Mouse (Mus musculus) small intestine, adult 2 months (tissue): ENCODE data around the gene Rlbp1. TPM values are rescaled to one million over a fixed set of nuclear protein-coding genes. Genes with fewer than 3 reads are reported as not detected.
A peak's percentile ranks its signal among the peaks of the same experiment; 100 is the strongest.

Experiments used
- H3K27ac ChIP-seq: fragments of 200-500 bp; 2 replicates; pipeline ENCODE4 v1.5.1; 2012; ENCODE audit warnings: low read depth, low read length, control low read depth, inconsistent platforms; ENCODE audit not compliant: insufficient read depth
- H3K27me3 ChIP-seq: fragments of 200-500 bp; 2 replicates; pipeline ENCODE4 v1.6.1; 2012; ENCODE audit warnings: mild to moderate bottlenecking, moderate library complexity, low read length, inconsistent platforms; ENCODE audit not compliant: control insufficient read depth, insufficient read depth
- H3K36me3 ChIP-seq: fragments of 200-500 bp; 2 replicates; pipeline ENCODE4 v1.6.1; 2012; ENCODE audit warnings: mild to moderate bottlenecking, low read length, control low read depth, inconsistent platforms; ENCODE audit not compliant: control insufficient read depth, insufficient read depth
- H3K4me1 ChIP-seq: fragments of 200-500 bp; 2 replicates; pipeline ENCODE4 v1.6.1; 2012; ENCODE audit warnings: low read length, inconsistent platforms, mixed read lengths; ENCODE audit not compliant: control insufficient read depth, insufficient read depth, insufficient read length
- H3K4me3 ChIP-seq: fragments of 200-500 bp; 2 replicates; pipeline ENCODE4 v1.5.1; 2012; ENCODE audit warnings: low read depth, mild to moderate bottlenecking, control low read depth, inconsistent platforms, low read length, moderate library complexity
- CTCF ChIP-seq: fragments of 200-500 bp; IDR thresholded peaks from 2 replicates; pipeline ENCODE4 v1.5.1; 2012; ENCODE audit warnings: low read depth, mild to moderate bottlenecking, control low read depth, inconsistent platforms, low read length, moderate library complexity, mixed read lengths; ENCODE audit not compliant: insufficient replicate concordance, insufficient read length; ENCODE audit errors: extremely low read depth
- POLR2A ChIP-seq: fragments of 200-500 bp; IDR thresholded peaks from 2 replicates; pipeline ENCODE4 v1.6.1; 2012; ENCODE audit warnings: low read depth, mild to moderate bottlenecking, control low read depth, inconsistent platforms, low read length, moderate library complexity
- WGBS: fragments of 180-500 bp; shearing (Covaris S2); methylation state at CpG from one replicate; pipeline ENCODE4 v1.1.7; 2018; 5-methylcytosine and 5-hydroxymethylcytosine counted together
- polyA plus RNA-seq: library from polyadenylated mRNA; depleted of rRNA; stranded (reverse); fragments of >200 nt; gene quantifications from 2 replicates; pipeline ENCODE4 v1.2.3, GENCODE M21; 2012

The Rlbp1 gene
- polyA plus RNA-seq, 1 experiment = not detected

DNA sequence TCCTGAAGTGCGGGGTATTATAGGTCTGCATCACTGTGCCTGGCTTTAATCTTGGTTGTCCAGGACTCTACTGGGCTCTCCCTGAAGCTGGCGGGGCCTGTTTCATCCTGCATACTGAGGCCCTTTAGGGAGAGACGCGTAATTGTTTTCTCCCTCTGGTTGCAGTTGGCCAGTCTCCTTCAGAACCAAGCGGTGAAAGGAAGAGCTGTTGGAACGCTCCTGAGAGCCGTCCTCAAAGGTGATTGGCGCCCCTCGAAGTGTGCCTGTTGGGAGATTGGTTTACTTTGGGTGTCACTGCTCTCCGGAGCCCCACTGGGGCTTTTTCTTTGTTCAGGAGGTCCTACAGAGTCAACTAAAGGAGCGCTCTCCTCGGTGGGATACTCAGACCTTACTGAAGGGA, 12.1 kb upstream of the Rlbp1 start:
- no peak overlapping the region for H3K27ac ChIP-seq
- no peaks in the 10 kb centered on the region for H3K36me3 ChIP-seq
- H3K4me3 ChIP-seq = no peak overlapping the region
- 83% methylated on average over 12 of the region's 12 CpGs for WGBS
- no peaks in the 10 kb centered on the region for H3K27me3 ChIP-seq
- no peak for TF ChIP-seq CTCF
- no peak for TF ChIP-seq POLR2A
- no peaks in the 10 kb centered on the region for H3K4me1 ChIP-seq

DNA sequence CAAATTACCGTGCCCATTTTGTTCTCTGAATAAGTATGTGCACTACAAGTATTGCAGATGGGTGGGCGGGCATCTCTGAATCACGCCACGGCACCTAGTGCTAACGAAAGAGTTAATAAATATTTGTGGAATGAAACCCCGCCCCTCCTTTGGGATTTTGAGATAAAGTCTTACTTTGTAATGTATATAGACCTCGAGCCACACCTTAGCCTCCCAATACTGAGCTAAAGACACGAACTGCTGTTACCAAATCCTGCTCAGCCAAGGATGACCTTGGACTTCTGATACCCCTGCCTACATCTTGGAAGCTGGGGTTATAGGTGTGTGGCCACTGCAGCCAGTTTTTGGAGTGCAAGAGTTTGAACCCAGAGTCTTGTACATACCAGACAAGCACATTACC, 11.6 kb upstream of the Rlbp1 start:
- H3K4me1 ChIP-seq = no peaks in the 10 kb centered on the region
- no peak overlapping the region for H3K4me3 ChIP-seq
- H3K36me3 ChIP-seq = no peaks in the 10 kb centered on the region
- no peak for TF ChIP-seq CTCF
- TF ChIP-seq POLR2A = no peak
- H3K27ac ChIP-seq = no peak overlapping the region
- H3K27me3 ChIP-seq = no peaks in the 10 kb centered on the region
- 49% methylated on average over 8 of the region's 8 CpGs for WGBS

DNA sequence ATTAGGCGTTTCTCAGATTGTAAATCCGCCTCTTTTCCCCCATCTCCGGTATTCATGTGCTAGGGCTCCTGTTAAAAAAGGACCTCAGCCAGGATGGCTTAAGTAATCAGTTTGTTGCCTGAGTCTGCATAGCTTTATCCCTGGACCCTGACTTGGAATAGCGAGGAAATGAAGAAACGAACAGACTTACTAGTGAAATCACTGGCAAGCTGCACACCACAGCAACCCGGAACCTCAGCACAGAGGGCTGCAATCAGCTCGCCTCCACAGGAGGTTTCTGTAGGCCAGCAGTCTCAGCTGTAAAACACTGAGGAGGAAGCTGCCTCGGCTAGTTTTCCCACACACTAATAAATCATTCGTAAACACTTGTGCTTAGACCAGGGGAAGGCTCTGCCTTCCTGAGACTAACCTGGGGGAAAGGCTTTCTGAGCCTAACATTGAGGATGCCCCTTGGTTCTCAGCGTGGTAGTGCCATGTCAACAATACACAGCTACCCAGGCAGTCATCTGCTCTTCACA, 10.7 kb upstream of the Rlbp1 start:
- TF ChIP-seq POLR2A (no peak), CTCF (no peak)
- H3K27ac ChIP-seq = no peak overlapping the region
- no peaks in the 10 kb centered on the region for H3K36me3 ChIP-seq
- WGBS = 77% methylated on average over 10 of the region's 10 CpGs
- no peak overlapping the region for H3K4me3 ChIP-seq
- 0 out of 2 replicates have a peak, but pooled peaks cover 2% of the 10 kb centered on the region for H3K4me1 ChIP-seq
- no peaks in the 10 kb centered on the region for H3K27me3 ChIP-seq

DNA sequence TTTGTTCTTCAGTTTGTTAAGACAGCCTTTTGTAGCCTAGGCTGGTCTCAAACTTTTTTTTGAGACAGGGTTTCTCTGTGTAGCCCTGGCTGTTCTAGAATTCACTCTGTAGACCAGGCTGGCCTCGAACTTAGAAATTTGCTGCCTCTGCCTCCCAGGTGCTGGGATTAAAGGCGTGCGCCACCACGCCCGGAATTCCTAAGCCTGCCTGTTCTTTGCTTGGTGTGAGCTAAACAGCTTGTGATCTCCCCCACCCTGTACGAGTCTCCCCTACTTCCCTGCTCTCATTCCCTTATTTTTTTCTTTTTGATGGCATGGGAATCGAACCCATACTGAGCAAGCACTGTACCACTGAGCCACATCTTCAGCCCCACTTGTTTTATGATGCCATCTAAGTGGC, 8.3 kb upstream of the Rlbp1 start:
- no peaks in the 10 kb centered on the region for H3K27me3 ChIP-seq
- peaks cover 4% of the 10 kb centered on the region; the same call in 1 of the 2 replicates for H3K4me1 ChIP-seq
- WGBS = 70% methylated on average over 7 of the region's 7 CpGs
- no peak overlapping the region for H3K4me3 ChIP-seq
- no peak overlapping the region for H3K27ac ChIP-seq
- TF ChIP-seq POLR2A = no peak
- no peaks in the 10 kb centered on the region for H3K36me3 ChIP-seq

DNA sequence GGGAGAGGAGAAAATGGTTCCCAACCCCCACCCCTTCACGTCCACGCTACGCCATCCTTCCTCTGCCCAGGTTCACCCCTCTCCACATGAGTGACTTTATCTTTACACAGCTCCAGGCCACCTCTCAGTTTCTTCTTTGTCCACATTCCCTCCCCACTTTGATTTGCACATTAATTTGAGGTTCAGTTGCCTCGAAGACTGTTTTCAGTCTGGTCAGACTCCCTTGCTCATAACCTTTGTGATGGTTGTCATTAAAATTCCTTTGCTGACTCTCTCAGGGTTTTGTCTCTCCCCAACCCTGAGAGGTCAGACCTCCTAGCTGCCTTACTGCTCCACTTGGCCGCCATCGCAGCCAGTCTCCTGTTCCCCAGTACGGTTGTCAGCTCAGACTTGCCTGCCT, 7.8 kb upstream of the Rlbp1 start:
- H3K27ac ChIP-seq = no peak overlapping the region
- TF ChIP-seq CTCF (no peak), POLR2A (no peak)
- WGBS = 88% methylated on average over 7 of the region's 7 CpGs

DNA sequence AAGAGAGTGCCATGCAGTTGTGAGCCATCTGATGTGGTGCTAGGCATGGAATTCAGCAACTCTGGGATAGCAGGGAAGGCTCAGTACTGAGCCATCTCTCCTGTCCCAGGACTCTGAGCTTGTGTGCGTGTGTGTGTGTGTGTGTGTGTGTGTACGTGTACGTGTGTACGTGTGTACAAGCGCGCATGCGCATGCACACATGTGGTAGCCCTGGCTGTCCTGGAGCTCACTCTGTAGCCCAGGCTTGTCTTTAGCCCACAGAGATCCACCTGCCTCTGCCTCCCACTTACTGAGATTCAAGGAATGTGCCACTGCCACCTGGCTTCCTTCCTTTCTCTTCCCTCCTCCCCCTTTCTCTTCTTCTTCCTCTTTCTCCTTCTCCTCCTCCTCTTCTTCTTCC, 7.1 kb upstream of the Rlbp1 start:
- WGBS = 96% methylated on average over 7 of the region's 7 CpGs
- Histone ChIP-seq H3K4me1 (peaks cover 4% of the 10 kb centered on the region; the same call in 1 of the 2 replicates), H3K4me3 (no peak overlapping the region), H3K27ac (no peak overlapping the region), H3K36me3 (no peaks in the 10 kb centered on the region), H3K27me3 (no peaks in the 10 kb centered on the region)
- no peak for TF ChIP-seq POLR2A
- no peak for TF ChIP-seq CTCF

More for the DNA sequence above, 7.8 kb upstream of the Rlbp1 start:
- Histone ChIP-seq H3K36me3 (no peaks in the 10 kb centered on the region), H3K4me1 (peaks cover 4% of the 10 kb centered on the region; the same call in 1 of the 2 replicates), H3K27me3 (no peaks in the 10 kb centered on the region), H3K4me3 (no peak overlapping the region)

DNA sequence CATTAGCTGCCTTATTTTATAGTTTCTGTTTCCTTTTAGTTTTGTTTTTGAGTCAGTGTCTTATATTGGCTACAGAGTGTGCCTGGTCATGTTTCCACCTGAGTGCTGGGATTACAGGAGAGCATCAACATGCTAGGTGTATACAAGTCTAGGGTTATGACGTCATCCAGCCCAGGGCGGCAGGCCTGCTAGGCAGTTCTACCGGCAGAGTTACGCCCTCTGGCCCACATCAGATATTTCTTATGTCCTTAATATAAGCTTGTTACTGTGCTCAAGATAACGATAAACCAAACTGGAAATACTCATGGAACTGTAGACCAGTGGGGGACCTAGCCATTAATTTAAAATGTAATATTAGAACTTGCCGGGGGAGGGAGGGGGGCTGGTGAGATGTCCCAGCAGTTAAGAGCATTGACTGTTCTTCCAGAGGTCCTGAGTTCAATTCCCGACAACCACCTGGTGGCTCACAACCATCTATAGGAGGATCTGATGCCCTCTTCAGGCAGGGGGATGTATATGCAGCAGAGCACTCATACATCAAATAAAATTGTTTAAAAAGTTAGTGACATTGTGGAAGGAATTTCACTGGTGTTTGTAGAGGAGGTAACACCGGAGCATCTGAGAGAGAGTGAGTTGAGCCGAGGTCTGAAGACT, 6.1 kb upstream of the Rlbp1 start:
- Histone ChIP-seq H3K4me1 (peaks cover 4% of the 10 kb centered on the region; the same call in 1 of the 2 replicates), H3K27ac (no peak overlapping the region), H3K36me3 (no peaks in the 10 kb centered on the region), H3K4me3 (peak overlapping the region; percentile 18; the same call in 1 of the 2 replicates), H3K27me3 (no peaks in the 10 kb centered on the region)
- WGBS = 29% methylated on average over 9 of the region's 9 CpGs
- no peak for TF ChIP-seq CTCF
- TF ChIP-seq POLR2A = no peak
